Mouse (Mus musculus): ENCODE data around the gene Dis3l. TPM values are rescaled to one million over a fixed set of nuclear protein-coding genes. Genes with fewer than 3 reads are reported as not detected.

The Dis3l gene
- polyA plus RNA-seq (2016; fragmentation: Nextera tagmentation; extraction: Ambion mirVana), result 22.0 and 22.9 TPM in 2 replicates

DNA sequence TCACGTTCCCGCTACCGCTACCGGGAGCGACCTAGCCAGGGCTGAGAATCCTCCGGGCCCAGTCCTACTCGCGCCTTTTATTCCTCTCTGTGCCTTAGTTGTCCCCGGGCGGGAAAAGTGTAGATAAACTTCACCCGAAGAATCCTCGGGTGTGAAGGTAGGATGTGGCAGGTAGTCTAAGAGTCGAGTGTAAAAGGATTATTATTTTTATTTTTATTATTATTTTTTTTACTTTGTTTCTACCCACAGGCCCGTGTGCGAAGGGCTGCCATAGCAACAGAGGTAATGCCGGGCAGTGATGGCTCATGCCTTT is at the start of gene Dis3l:
Dis3l (minus strand) TSS at position 35 of the 313 bp plus-strand sequence.
- no peak for DNase-seq (ENCODE audit: low spot score)
- Histone ChIP-seq H3K36me3 (peaks cover 3% of the 10 kb centered on the region), H3K4me1 (peaks cover 25% of the 10 kb centered on the region), H3K4me3 (peak within 1 kb of the TSS; percentile 71), H3K27ac (replicated peaks) (peak within 1 kb of the TSS; percentile 99), H3K27me3 (ENCODE audit: low read depth, poor library complexity, severe bottlenecking) (no peaks in the 10 kb centered on the region), H3K9me3 (replicated peaks) (no peaks in the 10 kb centered on the region)
- 19% methylated on average over 16 of the region's 16 CpGs for WGBS

GRCm38 (mm10) chr9:64389576-64390292 is 48.6 kb upstream of the Dis3l start:
- 79% methylated on average over 7 of the region's 7 CpGs for whole genome bisulfite sequencing

DNA sequence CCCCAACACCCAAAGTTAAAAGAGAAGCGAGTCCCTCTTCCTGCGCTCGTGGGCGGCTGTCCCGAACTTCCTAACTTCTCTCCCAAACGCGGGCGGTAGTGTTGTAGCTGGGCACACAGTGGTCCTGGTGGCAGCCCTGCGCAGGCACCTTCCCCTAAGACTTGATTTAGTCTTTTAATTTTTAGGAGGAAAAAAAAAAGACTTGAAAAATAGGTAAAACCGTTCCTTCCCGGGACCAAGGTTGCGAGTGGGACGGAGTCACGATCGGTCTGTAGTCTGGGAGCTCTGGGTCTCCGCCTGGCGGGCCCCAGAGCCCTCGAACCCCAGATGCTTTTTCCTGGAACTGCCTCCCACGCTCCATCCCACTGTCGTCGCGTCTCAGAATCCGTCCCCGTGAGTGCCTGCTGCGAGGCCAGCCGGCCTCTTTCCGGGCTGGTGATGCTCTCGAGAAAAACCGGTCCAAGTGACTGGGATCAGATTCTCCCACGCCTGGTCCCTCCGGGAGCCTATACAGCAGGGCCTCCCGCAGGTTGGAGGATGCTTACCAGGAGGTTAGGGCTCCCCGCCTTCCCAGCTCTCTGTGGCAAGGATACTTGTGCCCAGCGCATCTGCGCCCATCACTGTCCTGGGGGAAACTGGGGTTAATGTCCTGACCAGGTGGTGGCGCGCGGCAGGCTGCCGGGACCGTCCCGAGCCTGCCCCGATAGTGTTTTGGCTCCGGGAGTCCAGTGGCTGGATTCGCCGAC is 45.6 kb upstream of the Dis3l start:
- WGBS, result 1% methylated on average over 45 of the region's 45 CpGs
- peaks cover 79% of the 10 kb centered on the region for H3K27me3 ChIP-seq (ENCODE audit: low read depth, poor library complexity, severe bottlenecking)
- peak; percentile 47 for DNase-seq (ENCODE audit: low spot score)
- H3K27ac ChIP-seq (replicated peaks), result no peak overlapping the region
- peak overlapping the region; percentile 76 for H3K4me3 ChIP-seq
- H3K36me3 ChIP-seq, result no peaks in the 10 kb centered on the region
- H3K4me1 ChIP-seq, result peaks cover 28% of the 10 kb centered on the region
- H3K9me3 ChIP-seq (replicated peaks), result no peaks in the 10 kb centered on the region

More at GRCm38 (mm10) chr9:64389576-64390292, 48.6 kb upstream of the Dis3l start:
- Histone ChIP-seq H3K4me3 (no peak overlapping the region), H3K36me3 (no peaks in the 10 kb centered on the region), H3K27ac (replicated peaks) (no peak overlapping the region), H3K4me1 (peaks cover 27% of the 10 kb centered on the region), H3K27me3 (ENCODE audit: low read depth, poor library complexity, severe bottlenecking) (peaks cover 52% of the 10 kb centered on the region), H3K9me3 (replicated peaks) (no peaks in the 10 kb centered on the region)
- DNase-seq (ENCODE audit: low spot score), result no peak

GRCm38 (mm10) chr9:64385511-64386465 is 44.7 kb upstream of the Dis3l start, which contains the start of gene Megf11:
Gene Megf11 (plus strand): TSS chr9:64385626.
- no peaks in the 10 kb centered on the region for H3K36me3 ChIP-seq
- DNase-seq (ENCODE audit: low spot score), result peak; percentile 76
- peaks cover 28% of the 10 kb centered on the region for H3K4me1 ChIP-seq
- peak within 1 kb of the TSS; percentile 73 for H3K27ac ChIP-seq (replicated peaks)
- H3K27me3 ChIP-seq (ENCODE audit: low read depth, poor library complexity, severe bottlenecking), result peaks cover 79% of the 10 kb centered on the region
- WGBS, result under 1% methylated on average over 92 of the region's 93 CpGs
- H3K9me3 ChIP-seq (replicated peaks), result no peaks in the 10 kb centered on the region
- peak within 1 kb of the TSS; percentile 76 for H3K4me3 ChIP-seq

DNA sequence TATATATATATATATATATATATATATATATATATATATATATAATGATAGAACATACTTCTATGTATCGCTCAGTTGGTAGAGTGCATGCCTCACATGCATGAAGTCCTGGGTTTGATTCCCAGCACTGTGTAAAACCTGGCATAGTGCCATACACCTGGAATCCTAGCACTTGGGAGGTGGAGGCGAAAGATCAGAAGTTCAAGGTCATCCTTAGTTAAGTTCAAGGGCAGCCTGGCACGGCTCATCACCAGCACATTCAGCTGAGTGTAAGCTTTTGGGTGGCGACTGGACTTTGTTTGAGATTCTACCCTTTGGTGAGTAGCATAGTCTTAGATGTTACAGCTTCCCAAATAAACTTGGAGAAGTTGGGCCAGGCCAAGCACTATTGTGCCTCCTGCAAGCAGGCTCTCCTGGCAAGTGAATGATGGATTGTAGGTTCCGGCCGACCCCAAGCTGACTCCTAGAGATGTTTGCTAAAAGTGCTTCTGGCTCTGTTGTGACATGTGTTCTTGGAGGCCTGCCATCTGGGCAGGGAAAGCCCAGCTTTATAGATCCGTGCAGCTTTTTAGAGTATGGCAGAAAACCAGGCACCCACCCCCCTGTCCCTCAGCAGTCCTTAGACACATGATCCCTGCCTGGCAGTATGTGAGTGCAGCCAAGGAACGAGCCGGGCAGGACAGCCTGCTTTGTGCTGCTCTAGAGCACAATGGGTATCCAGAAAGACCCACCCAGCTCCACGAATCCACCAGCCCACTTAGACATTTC is 42.1 kb upstream of the Dis3l start:
- H3K9me3 ChIP-seq (replicated peaks), result no peaks in the 10 kb centered on the region
- H3K4me1 ChIP-seq, result peaks cover 28% of the 10 kb centered on the region
- WGBS, result 69% methylated on average over 10 of the region's 10 CpGs
- H3K27ac ChIP-seq (replicated peaks), result no peak overlapping the region
- no peak for DNase-seq (ENCODE audit: low spot score)
- H3K27me3 ChIP-seq (ENCODE audit: low read depth, poor library complexity, severe bottlenecking), result peaks cover 61% of the 10 kb centered on the region
- no peaks in the 10 kb centered on the region for H3K36me3 ChIP-seq
- H3K4me3 ChIP-seq, result no peak overlapping the region

GRCm38 (mm10) chr9:64376380-64376779 is 35.3 kb upstream of the Dis3l start:
- no peak overlapping the region for H3K4me3 ChIP-seq
- WGBS, result 89% methylated on average over 2 of the region's 2 CpGs
- H3K9me3 ChIP-seq (replicated peaks), result no peaks in the 10 kb centered on the region
- no peaks in the 10 kb centered on the region for H3K36me3 ChIP-seq
- H3K27ac ChIP-seq (replicated peaks), result no peak overlapping the region
- peaks cover 3% of the 10 kb centered on the region for H3K4me1 ChIP-seq
- H3K27me3 ChIP-seq (ENCODE audit: low read depth, poor library complexity, severe bottlenecking), result no peaks in the 10 kb centered on the region
- DNase-seq (ENCODE audit: low spot score), result no peak

DNA sequence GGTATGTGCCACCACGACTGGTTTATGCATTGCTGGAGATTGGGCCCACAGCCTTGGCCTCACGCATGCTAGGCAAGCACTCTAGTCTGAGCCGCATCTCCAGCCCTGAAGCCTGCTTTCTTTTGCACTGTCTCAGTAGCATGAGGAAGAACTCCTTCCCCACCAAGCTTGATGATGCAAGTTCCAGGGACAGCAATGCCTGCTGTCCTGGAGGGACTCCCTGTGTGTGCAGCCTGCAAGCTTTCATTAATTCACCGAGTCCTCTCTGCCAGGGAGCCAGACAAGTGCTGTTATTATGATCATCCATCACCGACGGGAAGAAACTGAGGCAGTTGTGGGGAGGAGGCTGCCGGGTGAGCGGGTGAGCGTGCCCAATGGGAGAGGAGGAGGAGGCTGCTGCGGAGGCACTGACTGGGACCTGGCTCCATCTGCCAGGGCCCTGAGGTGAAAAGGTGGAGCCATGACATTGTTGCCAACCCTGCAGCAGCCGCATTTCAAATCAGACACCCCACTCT is 30.3 kb upstream of the Dis3l start:
- Histone ChIP-seq H3K27me3 (ENCODE audit: low read depth, poor library complexity, severe bottlenecking) (no peaks in the 10 kb centered on the region), H3K4me1 (peaks cover 7% of the 10 kb centered on the region), H3K27ac (replicated peaks) (peak overlapping the region; percentile 46), H3K4me3 (no peak overlapping the region), H3K9me3 (replicated peaks) (no peaks in the 10 kb centered on the region), H3K36me3 (no peaks in the 10 kb centered on the region)
- 67% methylated on average over 11 of the region's 11 CpGs for WGBS
- DNase-seq (ENCODE audit: low spot score), result no peak

DNA sequence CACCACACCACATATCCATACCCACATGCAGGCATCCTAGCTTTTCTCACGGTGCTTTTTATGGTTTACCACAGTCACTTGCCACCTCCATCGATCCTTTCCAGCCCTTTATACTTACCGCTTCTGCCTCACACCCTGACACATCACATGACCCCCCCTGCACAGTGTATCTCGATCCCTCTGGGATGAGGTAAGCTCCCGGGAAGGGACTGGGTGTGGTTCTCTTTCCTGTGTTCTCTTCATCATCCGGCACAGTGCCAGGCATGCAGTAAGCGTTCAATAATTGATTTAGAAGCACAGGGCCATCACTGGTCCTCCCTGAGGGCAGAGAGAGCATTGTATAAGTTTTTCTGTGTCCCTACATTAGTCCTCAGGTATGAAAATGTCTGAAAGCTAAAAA is 28.8 kb upstream of the Dis3l start:
- no peaks in the 10 kb centered on the region for H3K9me3 ChIP-seq (replicated peaks)
- H3K4me1 ChIP-seq, result peaks cover 10% of the 10 kb centered on the region
- no peaks in the 10 kb centered on the region for H3K27me3 ChIP-seq (ENCODE audit: low read depth, poor library complexity, severe bottlenecking)
- no peaks in the 10 kb centered on the region for H3K36me3 ChIP-seq
- no peak overlapping the region for H3K27ac ChIP-seq (replicated peaks)
- no peak for DNase-seq (ENCODE audit: low spot score)
- 81% methylated on average over 7 of the region's 7 CpGs for WGBS
- H3K4me3 ChIP-seq, result no peak overlapping the region

DNA sequence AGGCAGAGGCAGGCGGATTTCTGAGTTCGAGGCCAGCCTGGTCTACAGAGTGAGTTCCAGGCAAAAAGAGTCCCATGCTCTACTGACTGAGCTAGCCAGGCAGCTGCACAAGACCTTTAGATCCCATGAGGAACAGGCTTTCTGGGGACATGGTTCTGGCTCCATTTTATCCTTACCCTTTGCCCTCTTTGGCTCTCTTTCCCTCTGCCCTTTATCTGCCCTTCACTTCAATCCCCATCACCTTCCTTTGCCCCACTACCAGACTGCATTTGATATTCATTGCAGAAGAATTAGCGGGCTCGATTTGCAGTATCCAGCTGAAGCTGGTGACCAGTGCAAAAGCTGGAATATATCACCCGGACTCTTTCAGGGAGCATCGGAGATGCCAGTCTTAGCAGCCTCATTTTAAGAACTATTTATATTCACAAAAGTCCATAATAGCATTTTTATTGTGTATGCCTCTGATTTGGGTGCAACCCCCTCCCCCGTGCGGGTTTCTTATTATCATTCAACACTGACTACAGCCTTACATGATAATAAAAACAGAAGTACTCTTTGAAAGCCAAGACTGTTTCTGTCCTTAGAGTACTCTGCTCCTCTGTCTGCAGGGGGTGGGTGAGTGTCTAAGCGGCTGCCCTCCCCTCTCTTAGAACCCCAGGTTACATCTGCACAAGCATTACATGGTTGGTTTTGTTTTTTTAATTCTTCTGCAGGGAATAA is 20.3 kb upstream of the Dis3l start:
- Histone ChIP-seq H3K4me3 (no peak overlapping the region), H3K4me1 (peaks cover 7% of the 10 kb centered on the region; the same call in 1 of the 2 replicates), H3K27me3 (ENCODE audit: low read depth, poor library complexity, severe bottlenecking) (no peaks in the 10 kb centered on the region), H3K9me3 (replicated peaks) (no peaks in the 10 kb centered on the region), H3K27ac (replicated peaks) (no peak overlapping the region), H3K36me3 (no peaks in the 10 kb centered on the region)
- WGBS, result 89% methylated on average over 9 of the region's 9 CpGs
- no peak for DNase-seq (ENCODE audit: low spot score)

- H3K4me1 ChIP-seq, result peaks cover 3% of the 10 kb centered on the region; the same call in 1 of the 2 replicates
- H3K27ac ChIP-seq (replicated peaks), result no peak overlapping the region
- H3K4me3 ChIP-seq, result no peak overlapping the region
- H3K27me3 ChIP-seq (ENCODE audit: low read depth, poor library complexity, severe bottlenecking), result no peaks in the 10 kb centered on the region
- H3K9me3 ChIP-seq (replicated peaks), result no peaks in the 10 kb centered on the region
- H3K36me3 ChIP-seq, result no peaks in the 10 kb centered on the region
- no peak for DNase-seq (ENCODE audit: low spot score)
- whole genome bisulfite sequencing, result 92% methylated on average over 7 of the region's 7 CpGs
Observed at GRCm38 (mm10) chr9:64355627-64356026, 14.5 kb upstream of the Dis3l start.

GRCm38 (mm10) chr9:64351191-64351590 is 10.1 kb upstream of the Dis3l start:
- Histone ChIP-seq H3K27ac (replicated peaks) (no peak overlapping the region), H3K36me3 (no peaks in the 10 kb centered on the region), H3K4me1 (no peaks in the 10 kb centered on the region), H3K4me3 (no peak overlapping the region), H3K9me3 (replicated peaks) (no peaks in the 10 kb centered on the region), H3K27me3 (ENCODE audit: low read depth, poor library complexity, severe bottlenecking) (no peaks in the 10 kb centered on the region)
- DNase-seq (ENCODE audit: low spot score), result no peak
- WGBS, result 47% methylated on average over 3 of the region's 3 CpGs

Data from midbrain, embryonic 10.5 days (tissue).